Mouse (Mus musculus): ENCODE measurements at regions not wholly inside any gene's neighbourhood (a gene's known extent, or its start where the extent isn't known, plus 50 kb on each side); places are given as distances from the start of the nearest gene placed in this dataset.
A peak's percentile ranks its signal among the peaks of the same experiment; 100 is the strongest.

GRCm38 (mm10) chr13:44411781-44412496 is 317.3 kb upstream of the Jarid2 start:
- no peak for DNase-seq

- DNase-seq, result no peak
Observed at GRCm38 (mm10) chr13:44413305-44413704, 316.0 kb upstream of the Jarid2 start.

GRCm38 (mm10) chr13:44415971-44416370 is 313.3 kb upstream of the Jarid2 start:
- DNase-seq, result peak; percentile 63

- DNase-seq, result peak; percentile 44
Observed at GRCm38 (mm10) chr13:44416986-44417385, 312.3 kb upstream of the Jarid2 start.

GRCm38 (mm10) chr13:44419056-44419455 is 310.2 kb upstream of the Jarid2 start:
- DNase-seq, result no peak

- peak; percentile 82 for DNase-seq
Observed at GRCm38 (mm10) chr13:44419472-44420226, 309.6 kb upstream of the Jarid2 start.

GRCm38 (mm10) chr13:44420227-44420592 is 309.1 kb upstream of the Jarid2 start:
- no peak for DNase-seq

GRCm38 (mm10) chr13:44420941-44421340 is 308.3 kb upstream of the Jarid2 start:
- DNase-seq, result no peak

GRCm38 (mm10) chr13:44421426-44421825 is 307.8 kb upstream of the Jarid2 start:
- DNase-seq, result no peak

- DNase-seq, result no peak
Observed at GRCm38 (mm10) chr13:44421922-44422321, 307.4 kb upstream of the Jarid2 start.

GRCm38 (mm10) chr13:44430492-44430891 is 298.8 kb upstream of the Jarid2 start:
- no peak for DNase-seq

GRCm38 (mm10) chr13:44437709-44438108 is 291.6 kb upstream of the Jarid2 start:
- no peak for DNase-seq

GRCm38 (mm10) chr13:44441061-44441460 is 288.2 kb upstream of the Jarid2 start:
- no peak for DNase-seq

GRCm38 (mm10) chr13:44449216-44449830 is 280.0 kb upstream of the Jarid2 start:
- DNase-seq, result peak; percentile 89

GRCm38 (mm10) chr13:44451224-44451623 is 278.1 kb upstream of the Jarid2 start:
- DNase-seq, result peak; percentile 73

GRCm38 (mm10) chr13:44453131-44453530 is 276.1 kb upstream of the Jarid2 start:
- no peak for DNase-seq

- peak; percentile 33 for DNase-seq
Observed at GRCm38 (mm10) chr13:44454136-44454535, 275.1 kb upstream of the Jarid2 start.

GRCm38 (mm10) chr13:44455193-44455592 is 274.1 kb upstream of the Jarid2 start:
- peak; percentile 36 for DNase-seq

GRCm38 (mm10) chr13:44458744-44459143 is 270.5 kb upstream of the Jarid2 start:
- no peak for DNase-seq

- DNase-seq, result no peak
Observed at GRCm38 (mm10) chr13:44459148-44459547, 270.1 kb upstream of the Jarid2 start.

- no peak for DNase-seq
Observed at GRCm38 (mm10) chr13:44463675-44464074, 265.6 kb upstream of the Jarid2 start.

- DNase-seq, result no peak
Observed at GRCm38 (mm10) chr13:44465567-44465966, 263.7 kb upstream of the Jarid2 start.

- peak; percentile 36 for DNase-seq
Observed at GRCm38 (mm10) chr13:44468963-44469674, 260.2 kb upstream of the Jarid2 start.
